Mouse (Mus musculus) spleen, postnatal 14 days (tissue): ENCODE measurements at regions not wholly inside any gene's neighbourhood (a gene's known extent, or its start where the extent isn't known, plus 50 kb on each side); places are given as distances from the start of the nearest gene placed in this dataset.
"Not testable (repeated sequence)": the region's sequence is repeated elsewhere in the genome, so short reads cannot be mapped to it uniquely, and the experiment has no call there.

Experiments used
- DNase-seq, 2 experiments: peaks; one replicate each; pipeline ENCODE4 v3.0.0; 2021 to 2022; ENCODE audit warnings: low spot score in 2 of 2

GRCm38 (mm10) chr17:49278973-49279727 lies 149.0 kb upstream of the Mocs1 start:
- no peak for DNase-seq

- DNase-seq, result no peak
Observed at GRCm38 (mm10) chr17:49281344-49281743, 146.8 kb upstream of the Mocs1 start.

DNA sequence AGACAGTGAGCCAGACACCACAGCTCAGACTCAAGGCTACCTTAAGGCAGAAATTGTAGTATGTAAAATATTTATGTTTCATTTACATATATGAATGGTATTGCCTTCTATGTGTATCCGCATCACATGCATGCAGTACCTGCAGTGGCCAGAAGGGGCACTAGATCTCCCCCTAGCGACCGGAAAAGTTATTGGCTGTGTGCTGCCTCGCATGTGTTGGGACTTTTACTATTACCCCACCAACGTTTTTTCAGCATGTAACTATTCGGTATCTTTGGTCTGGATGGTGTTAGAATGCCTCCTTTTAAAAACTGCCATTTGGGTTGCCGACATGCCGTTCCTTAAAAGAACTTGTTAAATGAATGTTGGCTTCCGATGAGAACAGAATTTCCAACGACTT lies 145.7 kb upstream of the Mocs1 start:
- DNase-seq, result no peak

GRCm38 (mm10) chr17:49283491-49283890 lies 144.7 kb upstream of the Mocs1 start:
- no peak for DNase-seq

DNA sequence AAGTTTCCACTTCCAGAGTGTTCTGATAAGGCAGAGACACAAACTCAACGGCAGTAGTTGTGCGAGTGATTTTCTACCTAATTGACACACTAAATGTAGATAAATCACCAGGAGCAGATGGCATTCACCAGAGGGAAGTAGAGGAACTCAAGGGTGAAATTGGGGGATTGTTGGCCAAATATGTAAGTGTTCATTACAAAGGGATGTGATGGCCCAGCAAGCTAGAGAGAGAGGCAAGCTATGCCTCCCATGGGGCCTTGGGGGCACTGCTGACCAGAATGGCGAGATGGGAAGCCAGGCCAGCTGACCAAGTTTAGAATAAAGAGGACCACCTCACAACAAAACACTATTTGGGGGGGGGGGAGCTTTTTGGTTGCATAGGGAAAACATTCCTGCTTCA lies 136.5 kb upstream of the Mocs1 start:
- no peak for DNase-seq

GRCm38 (mm10) chr17:49304461-49304860 lies 123.7 kb upstream of the Mocs1 start:
- no peak for DNase-seq

DNA sequence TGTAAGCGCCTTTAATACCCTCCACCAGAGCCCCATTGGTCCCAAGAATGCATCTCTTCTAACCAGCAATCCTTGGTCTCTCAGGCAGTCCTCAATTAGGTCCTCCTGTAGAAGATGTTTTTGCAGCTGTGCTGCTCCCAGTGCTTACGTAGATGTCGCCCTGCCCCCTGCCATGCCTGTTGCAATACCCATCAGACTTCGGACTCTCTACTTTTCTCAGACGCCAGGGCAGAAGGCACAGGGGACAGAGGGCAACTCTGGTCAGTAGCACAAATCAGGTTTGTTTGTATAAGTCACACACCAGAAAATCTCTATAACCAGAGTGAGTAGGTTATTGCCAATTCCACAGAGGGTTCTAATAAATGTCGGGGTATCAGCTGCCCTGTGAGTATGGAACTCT lies 123.0 kb upstream of the Mocs1 start:
- DNase-seq, result no peak

DNA sequence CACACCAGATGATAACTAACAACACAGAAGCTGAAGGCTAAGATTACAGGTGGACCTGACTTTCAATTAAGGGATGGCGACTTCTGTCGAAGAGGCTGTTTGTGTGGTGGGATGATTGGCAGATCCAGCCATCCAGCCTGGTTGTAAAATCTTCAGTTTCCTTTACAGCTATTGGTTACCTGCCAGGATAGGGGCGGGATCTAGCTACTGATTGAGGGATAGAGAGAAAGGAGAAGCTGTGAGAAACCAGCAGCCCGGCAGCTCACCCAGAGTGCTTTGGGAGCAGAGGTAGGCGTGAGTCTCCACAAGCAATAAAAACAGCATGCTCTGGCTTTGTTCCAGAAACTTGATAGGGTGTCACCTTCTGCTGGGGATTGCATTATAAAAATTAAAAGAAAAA lies 119.1 kb upstream of the Mocs1 start:
- DNase-seq, result no peak

- no peak for DNase-seq
Observed at GRCm38 (mm10) chr17:49314196-49314595, 114.0 kb upstream of the Mocs1 start.

- DNase-seq, result no peak
Observed at GRCm38 (mm10) chr17:49327524-49327923, 100.6 kb upstream of the Mocs1 start.

DNA sequence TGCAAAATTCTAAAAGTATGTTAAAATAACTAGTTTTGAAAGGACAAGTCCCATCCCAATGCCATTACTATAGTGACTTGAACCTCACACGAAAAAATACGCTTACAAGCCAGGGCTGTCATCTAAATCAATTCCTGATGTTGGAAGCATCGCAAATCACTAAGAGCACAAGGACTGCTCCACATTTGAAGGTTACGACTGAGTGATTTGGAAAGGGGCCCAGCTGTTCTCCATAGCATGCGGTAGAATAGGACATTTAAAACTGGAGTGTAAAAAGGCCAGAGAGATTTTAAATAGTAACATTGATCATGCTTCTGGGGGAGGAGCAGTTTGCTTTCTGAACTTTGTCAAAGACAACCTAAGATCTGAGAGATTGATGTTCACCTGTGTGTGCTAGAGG lies 92.8 kb upstream of the Mocs1 start:
- DNase-seq, result no peak

DNA sequence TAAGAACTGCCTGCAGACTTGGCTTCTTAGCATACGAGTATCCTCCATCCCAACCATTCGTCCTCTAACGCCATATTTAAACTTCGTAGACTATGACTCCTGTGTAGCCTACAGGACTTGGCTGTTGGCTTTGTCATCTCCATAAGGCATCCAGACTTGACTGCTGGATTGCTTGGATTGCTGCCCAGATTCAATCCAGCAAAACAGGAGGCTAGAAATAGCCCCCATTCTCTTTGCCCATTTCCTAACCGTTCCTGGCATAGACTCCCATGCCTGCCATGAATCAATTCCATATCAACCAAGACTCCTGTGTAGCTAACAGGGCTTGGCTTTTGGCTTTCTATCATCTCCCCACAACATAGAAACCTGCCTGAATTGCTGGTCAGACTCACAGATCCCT lies 90.3 kb upstream of the Mocs1 start:
- no peak for DNase-seq

DNA sequence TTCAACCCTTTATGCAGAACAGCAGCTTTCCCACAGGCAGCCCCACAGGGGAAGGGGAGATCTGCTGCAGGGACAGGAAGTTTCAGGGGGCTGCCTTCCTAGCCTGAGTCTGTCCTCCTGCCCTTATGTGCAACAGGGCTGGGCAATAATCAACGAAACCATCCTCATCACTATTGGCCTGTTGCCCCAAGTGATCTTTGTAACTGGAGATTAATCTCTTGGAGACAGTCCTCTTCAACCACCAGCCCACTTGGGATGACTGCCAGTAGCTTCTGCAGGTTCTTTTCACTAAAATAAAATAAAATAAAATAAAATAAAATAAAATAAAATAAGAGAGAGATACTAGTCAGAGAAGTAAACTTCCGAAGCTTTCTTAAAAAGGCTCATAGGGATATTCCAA lies 85.5 kb upstream of the Mocs1 start:
- no peak for DNase-seq

GRCm38 (mm10) chr17:49346701-49347100 lies 81.5 kb upstream of the Mocs1 start:
- no peak for DNase-seq

DNA sequence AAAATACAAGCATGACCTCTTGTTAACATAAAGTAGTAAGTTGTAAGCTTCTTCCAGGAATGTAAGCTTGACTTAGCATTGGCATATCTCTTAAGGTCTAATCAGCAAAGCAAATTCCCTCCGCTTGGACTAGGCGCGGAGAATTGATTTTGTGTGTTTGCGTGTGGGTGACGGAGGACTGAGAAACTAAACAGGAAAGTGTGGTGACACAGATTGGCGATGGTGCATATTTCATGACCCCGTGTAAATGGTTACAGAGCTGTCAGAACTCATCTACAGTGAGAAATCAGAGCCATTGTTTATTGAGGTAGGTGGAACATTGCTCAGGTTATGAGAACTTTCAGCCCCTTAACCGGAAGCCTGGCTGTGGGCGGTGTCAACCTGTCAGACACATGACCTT lies 78.8 kb upstream of the Mocs1 start:
- no peak for DNase-seq

DNA sequence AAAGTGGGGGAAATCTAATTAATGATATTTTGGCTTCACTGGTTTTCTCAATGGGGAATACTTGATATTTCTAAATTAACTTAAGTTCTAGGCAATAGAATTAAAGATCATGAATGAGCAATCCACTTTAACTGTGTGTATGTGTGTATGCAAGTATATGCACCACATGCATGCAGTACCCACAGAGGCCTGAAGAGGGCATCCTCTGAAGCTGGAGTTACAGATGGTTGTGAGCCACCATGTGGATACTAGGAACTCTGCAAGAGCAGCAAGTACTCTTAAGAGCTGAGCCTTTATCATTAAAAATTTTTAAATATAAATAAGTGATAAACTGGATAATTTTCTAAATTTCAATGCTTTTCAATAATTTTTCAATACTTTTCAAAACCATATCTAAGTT lies 69.0 kb upstream of the Mocs1 start:
- DNase-seq, result no peak

DNA sequence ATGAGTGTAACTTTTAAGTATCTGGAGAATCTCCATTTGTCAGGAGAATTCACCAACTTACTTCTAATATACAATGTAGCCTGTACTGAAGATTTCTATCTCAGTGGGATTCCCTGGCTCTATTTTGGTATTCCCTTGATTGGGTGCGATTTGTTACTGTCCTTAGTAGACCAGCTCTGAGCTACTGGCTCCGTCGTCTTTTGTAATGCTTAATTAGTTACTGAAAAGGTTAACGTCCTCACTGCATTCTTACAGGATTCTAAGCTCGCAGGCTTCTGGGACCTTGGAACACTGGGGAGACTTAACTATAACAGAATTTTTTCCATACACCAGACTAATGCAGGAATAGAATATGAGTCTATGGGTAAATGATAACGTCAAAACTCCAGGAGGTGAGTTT lies 67.9 kb upstream of the Mocs1 start:
- DNase-seq, result not testable (repeated sequence)

- DNase-seq, result no peak
Observed at GRCm38 (mm10) chr17:49367791-49368190, 60.4 kb upstream of the Mocs1 start.

GRCm38 (mm10) chr17:49368476-49369269 lies 59.5 kb upstream of the Mocs1 start:
- no peak for DNase-seq

DNA sequence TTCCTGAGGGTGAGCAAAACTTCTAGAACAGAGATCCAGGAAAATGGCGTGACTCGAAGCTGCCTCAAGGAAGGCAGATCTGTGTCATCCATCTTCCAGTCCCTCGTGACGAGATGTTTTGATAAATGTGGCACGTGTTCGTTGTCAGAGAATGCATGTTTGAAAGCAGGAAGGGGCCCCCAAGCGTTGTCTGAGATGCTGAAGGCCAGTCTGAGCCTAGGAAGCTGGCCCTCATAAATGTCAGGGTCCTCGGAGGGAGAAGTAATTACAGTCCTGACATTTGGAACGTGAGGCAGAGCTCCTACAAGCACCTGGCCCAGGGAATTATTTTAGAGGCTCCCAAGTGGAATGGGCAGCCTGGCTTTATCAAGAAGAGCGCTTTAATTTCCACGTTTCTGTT lies 50.5 kb upstream of the Mocs1 start:
- DNase-seq, result no peak
